Mouse (Mus musculus) layer of hippocampus, adult 8-10 months (tissue): ENCODE measurements around the gene Hivep3. TPM values are rescaled to one million over a fixed set of nuclear protein-coding genes. Genes with fewer than 3 reads are reported as not detected.
A peak's percentile ranks its signal among the peaks of the same experiment; 100 is the strongest.

ENCODE experiments used
- DNase-seq, 2 experiments: peaks; one replicate each; pipeline ENCODE4 v3.0.0; 2022; ENCODE audit warnings: low spot score in 2 of 2
- total RNA-seq, 4 experiments: library from RNA; stranded (reverse); gene quantifications; 2 replicates each; pipeline ENCODE4 v1.2.4; 2022

Gene Hivep3
- total RNA-seq, 4 experiments from 2014 or later: 47.7 to 56.0 (median 51.0) TPM

- no peak for DNase-seq
Observed at GRCm38 (mm10) chr4:120007889-120008288, 274.3 kb downstream of the Hivep3 start.

GRCm38 (mm10) chr4:120009151-120009550 is 275.6 kb downstream of the Hivep3 start:
- no peak for DNase-seq

GRCm38 (mm10) chr4:120011788-120012187 is 278.2 kb downstream of the Hivep3 start:
- no peak for DNase-seq

GRCm38 (mm10) chr4:120012891-120013290 is 279.3 kb downstream of the Hivep3 start:
- no peak for DNase-seq

- peak in 1 of 2 experiments; percentile 35 for DNase-seq
Observed at GRCm38 (mm10) chr4:120018426-120018825, 284.8 kb downstream of the Hivep3 start.

- no peak for DNase-seq
Observed at GRCm38 (mm10) chr4:120022392-120022791, 288.8 kb downstream of the Hivep3 start.

GRCm38 (mm10) chr4:120023221-120023840 is 289.7 kb downstream of the Hivep3 start:
- no peak for DNase-seq

- DNase-seq: peak; percentile 74 to 81
Observed at GRCm38 (mm10) chr4:120024071-120024470, 290.5 kb downstream of the Hivep3 start.

GRCm38 (mm10) chr4:120027671-120028070 is 294.1 kb downstream of the Hivep3 start:
- DNase-seq: no peak

GRCm38 (mm10) chr4:120029937-120030336 is 296.4 kb downstream of the Hivep3 start:
- DNase-seq: no peak

- DNase-seq: peak; percentile 53 to 57
Observed at GRCm38 (mm10) chr4:120032320-120032983, 298.9 kb downstream of the Hivep3 start.

GRCm38 (mm10) chr4:120032984-120033355 is 299.4 kb downstream of the Hivep3 start:
- DNase-seq: peak in 1 of 2 experiments; percentile 58

- DNase-seq: no peak
Observed at GRCm38 (mm10) chr4:120036294-120036693, 302.7 kb downstream of the Hivep3 start.

GRCm38 (mm10) chr4:120037007-120037406 is 303.4 kb downstream of the Hivep3 start:
- DNase-seq: no peak

- DNase-seq: no peak
Observed at GRCm38 (mm10) chr4:120041520-120041919, 307.9 kb downstream of the Hivep3 start.

- no peak for DNase-seq
Observed at GRCm38 (mm10) chr4:120042480-120042879, 308.9 kb downstream of the Hivep3 start.

GRCm38 (mm10) chr4:120044612-120045011 is 311.0 kb downstream of the Hivep3 start:
- no peak for DNase-seq

GRCm38 (mm10) chr4:120045131-120045537 is 311.6 kb downstream of the Hivep3 start:
- peak; percentile 87 to 89 for DNase-seq

- no peak for DNase-seq
Observed at GRCm38 (mm10) chr4:120045871-120046270, 312.3 kb downstream of the Hivep3 start.

- DNase-seq: no peak
Observed at GRCm38 (mm10) chr4:120047060-120047459, 313.5 kb downstream of the Hivep3 start.

GRCm38 (mm10) chr4:120048274-120048673 is 314.7 kb downstream of the Hivep3 start:
- no peak for DNase-seq

- no peak for DNase-seq
Observed at GRCm38 (mm10) chr4:120049857-120050256, 316.3 kb downstream of the Hivep3 start.

- DNase-seq: no peak
Observed at GRCm38 (mm10) chr4:120052481-120052880, 318.9 kb downstream of the Hivep3 start.
